Mouse (Mus musculus) heart, embryonic 16.5 days (tissue): ENCODE measurements around the gene Rpia. TPM values are rescaled to one million over a fixed set of nuclear protein-coding genes. Genes with fewer than 3 reads are reported as not detected.

ENCODE experiments used
- ATAC-seq: fragments of 200-750 bp; cut with Nextera tagmentation; replicated peaks from 2 replicates; pipeline ENCODE4 v1.8.0; 2017; ENCODE audit warnings: moderate number of reproducible peaks; ENCODE audit not compliant: insufficient read depth, low FRiP score; ENCODE audit errors: extremely low read depth
- H3K27ac ChIP-seq: fragments of 300-500 bp; sonication (generic); 2 replicates; pipeline ENCODE4 v1.5.1; 2014; ENCODE audit warnings: mild to moderate bottlenecking, low read length, control low read depth, moderate library complexity
- H3K27me3 ChIP-seq: fragments of 300-500 bp; sonication (generic); 2 replicates; pipeline ENCODE4 v1.6.1; 2014; ENCODE audit warnings: low read length, mixed read lengths; ENCODE audit not compliant: control insufficient read depth, insufficient read depth
- H3K36me3 ChIP-seq: fragments of 300-500 bp; sonication (generic); 2 replicates; pipeline ENCODE4 v1.6.1; 2014; ENCODE audit not compliant: control insufficient read depth, insufficient read depth
- H3K4me1 ChIP-seq: fragments of 300-500 bp; sonication (generic); 2 replicates; pipeline ENCODE4 v1.6.1; 2014; ENCODE audit warnings: low read length, mixed read lengths; ENCODE audit not compliant: control insufficient read depth, insufficient read depth
- H3K4me2 ChIP-seq: fragments of 300-500 bp; sonication (generic); 2 replicates; pipeline ENCODE4 v1.6.1; 2014; ENCODE audit warnings: low read depth, mild to moderate bottlenecking, control low read depth, low read length
- H3K4me3 ChIP-seq: fragments of 300-500 bp; sonication (generic); 2 replicates; pipeline ENCODE4 v1.5.1; 2014; ENCODE audit warnings: mild to moderate bottlenecking, control low read depth, low read length
- H3K9ac ChIP-seq: fragments of 300-500 bp; sonication (generic); 2 replicates; pipeline ENCODE4 v1.6.1; 2014; ENCODE audit warnings: low read length, control low read depth
- H3K9me3 ChIP-seq: fragments of 300-500 bp; sonication (generic); replicated peaks from 2 replicates; pipeline ENCODE4 v1.6.1; 2016; ENCODE audit warnings: low read length; ENCODE audit not compliant: control insufficient read depth
- WGBS: fragments of 180-500 bp; shearing (Covaris S2); extraction: QIAGEN DNeasy Blood & Tissue Kit; methylation state at CpG from one replicate; pipeline ENCODE4 v1.1.7; 2014; 5-methylcytosine and 5-hydroxymethylcytosine counted together
- polyA plus RNA-seq: library from polyadenylated mRNA; unstranded; fragments of >200 nt; fragmentation: Nextera tagmentation; extraction: Ambion mirVana; gene quantifications from 2 replicates; pipeline ENCODE4 v1.2.1, GENCODE M21; 2015

Rpia gene
- 1.1 and 1.6 TPM in 2 replicates for polyA plus RNA-seq

GRCm38 (mm10) chr6:70791824-70792535, at the start of gene Rpia:
Gene Rpia (minus strand): TSS chr6:70792232.
- peak within 1 kb of the TSS; percentile 62 for H3K4me3 ChIP-seq
- H3K36me3 ChIP-seq: 0 out of 2 replicates have a peak, but pooled peaks cover 2% of the 10 kb centered on the region
- peak; percentile 96 for ATAC-seq
- no peaks in the 10 kb centered on the region for H3K9me3 ChIP-seq
- H3K27ac ChIP-seq: peak within 1 kb of the TSS; percentile 55
- no peaks in the 10 kb centered on the region for H3K27me3 ChIP-seq
- peak within 1 kb of the TSS; percentile 80 for H3K4me2 ChIP-seq
- H3K4me1 ChIP-seq: peaks cover 19% of the 10 kb centered on the region
- H3K9ac ChIP-seq: peak within 1 kb of the TSS; percentile 75
- WGBS: under 1% methylated on average over 62 of the region's 62 CpGs

GRCm38 (mm10) chr6:70840281-70840680, 48.2 kb upstream of the Rpia start:
- WGBS: 57% methylated on average over 5 of the region's 5 CpGs

DNA sequence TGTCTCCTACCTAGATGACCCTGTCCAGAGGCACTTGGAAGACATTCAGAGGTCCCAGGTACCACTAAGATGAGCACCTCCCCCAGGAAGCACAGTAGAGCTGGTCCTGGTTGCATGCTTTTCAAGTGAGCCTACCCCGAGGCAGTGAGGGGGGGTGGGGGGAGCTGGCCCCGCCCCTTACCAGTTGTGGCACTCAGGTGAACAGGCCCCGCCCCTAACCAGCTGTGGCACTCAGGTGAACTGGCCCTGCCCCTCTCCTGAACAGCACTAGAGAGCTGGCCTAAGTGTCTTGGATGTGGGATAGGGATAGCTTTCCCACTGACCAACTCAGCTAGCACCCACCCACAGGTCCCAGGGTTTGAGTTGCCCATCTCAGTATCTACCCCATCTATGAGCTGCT, 46.5 kb upstream of the Rpia start:
- H3K36me3 ChIP-seq: no peaks in the 10 kb centered on the region
- no peaks in the 10 kb centered on the region for H3K9me3 ChIP-seq
- H3K4me1 ChIP-seq: peaks cover 7% of the 10 kb centered on the region; the same call in 1 of the 2 replicates
- no peak overlapping the region for H3K9ac ChIP-seq
- H3K4me3 ChIP-seq: no peak overlapping the region
- no peak overlapping the region for H3K4me2 ChIP-seq
- 42% methylated on average over 3 of the region's 3 CpGs for WGBS
- H3K27me3 ChIP-seq: no peaks in the 10 kb centered on the region
- no peak for ATAC-seq
- H3K27ac ChIP-seq: no peak overlapping the region

More at GRCm38 (mm10) chr6:70840281-70840680, 48.2 kb upstream of the Rpia start:
- Histone ChIP-seq H3K4me1 (peaks cover 10% of the 10 kb centered on the region), H3K27ac (no peak overlapping the region), H3K9me3 (no peaks in the 10 kb centered on the region), H3K36me3 (no peaks in the 10 kb centered on the region), H3K4me3 (no peak overlapping the region), H3K4me2 (no peak overlapping the region), H3K27me3 (no peaks in the 10 kb centered on the region), H3K9ac (no peak overlapping the region)
- no peak for ATAC-seq

DNA sequence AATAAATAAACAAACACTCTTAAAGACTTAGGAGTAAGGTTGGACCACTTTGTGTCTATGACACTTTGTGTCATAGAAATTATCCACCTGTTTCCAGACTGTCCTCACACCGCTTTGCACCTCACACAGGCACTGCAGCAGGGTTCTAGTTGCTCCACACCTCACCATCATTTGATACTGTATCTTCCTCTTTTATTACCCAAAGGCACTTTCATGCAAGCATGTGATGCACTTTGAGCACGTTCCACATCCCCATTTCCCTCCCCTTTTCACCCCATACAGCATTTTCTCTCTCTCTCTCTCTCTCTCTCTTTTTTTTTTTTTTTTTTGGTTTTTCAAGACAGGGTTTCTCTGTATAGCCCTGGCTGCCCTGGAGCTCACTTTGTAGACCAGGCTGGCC, 45.3 kb upstream of the Rpia start:
- H3K27ac ChIP-seq: no peak overlapping the region
- H3K4me1 ChIP-seq: no peaks in the 10 kb centered on the region
- H3K36me3 ChIP-seq: no peaks in the 10 kb centered on the region
- no peaks in the 10 kb centered on the region for H3K9me3 ChIP-seq
- H3K27me3 ChIP-seq: no peaks in the 10 kb centered on the region
- no peak for ATAC-seq
- no peak overlapping the region for H3K4me2 ChIP-seq
- WGBS: 75% methylated on average over 2 of the region's 2 CpGs
- H3K9ac ChIP-seq: no peak overlapping the region
- no peak overlapping the region for H3K4me3 ChIP-seq

DNA sequence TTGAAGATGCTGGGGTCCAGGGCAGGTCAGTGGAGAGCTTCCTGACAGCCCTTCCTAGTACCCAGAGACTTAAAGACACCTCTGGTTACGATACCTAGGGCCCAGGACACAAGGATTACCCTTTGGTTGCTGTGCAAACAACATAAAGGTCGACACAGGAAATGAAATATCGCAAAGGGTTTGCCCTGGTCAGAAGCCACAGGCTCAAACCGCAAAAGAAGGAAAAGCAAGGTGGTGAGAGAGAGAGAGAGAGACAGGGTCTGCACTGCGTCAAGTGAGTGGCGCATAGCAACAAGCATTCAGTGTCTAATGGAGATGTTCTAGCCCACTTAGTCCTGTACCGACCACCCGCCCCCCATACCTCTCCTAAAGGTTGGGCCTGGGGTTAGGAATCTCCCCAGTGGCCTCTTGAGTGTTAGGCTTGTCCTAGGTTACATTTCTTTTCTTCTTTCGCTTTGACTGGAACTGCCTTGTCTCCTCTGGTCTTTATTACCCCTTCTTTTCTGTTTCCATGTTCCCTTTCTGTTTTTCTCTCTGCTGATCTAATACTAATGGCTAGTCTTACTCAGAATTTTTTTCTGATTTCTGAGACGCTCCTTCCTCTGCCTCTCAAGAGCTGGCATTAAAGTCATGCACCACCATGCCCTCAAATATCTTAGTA, 39.3 kb upstream of the Rpia start:
- Histone ChIP-seq H3K27ac (no peak overlapping the region), H3K4me2 (no peak overlapping the region), H3K9me3 (peaks cover 3% of the 10 kb centered on the region; the same call in 1 of the 2 replicates), H3K9ac (no peak overlapping the region), H3K4me1 (peaks cover 4% of the 10 kb centered on the region; the same call in 1 of the 2 replicates), H3K4me3 (no peak overlapping the region), H3K27me3 (no peaks in the 10 kb centered on the region), H3K36me3 (no peaks in the 10 kb centered on the region)
- WGBS: 66% methylated on average over 10 of the region's 10 CpGs
- ATAC-seq: no peak

- Histone ChIP-seq H3K9me3 (peaks cover 3% of the 10 kb centered on the region; the same call in 1 of the 2 replicates), H3K4me2 (no peak overlapping the region), H3K9ac (no peak overlapping the region), H3K4me3 (no peak overlapping the region), H3K36me3 (no peaks in the 10 kb centered on the region), H3K4me1 (peaks cover 4% of the 10 kb centered on the region; the same call in 1 of the 2 replicates), H3K27ac (no peak overlapping the region), H3K27me3 (no peaks in the 10 kb centered on the region)
- ATAC-seq: no peak
- WGBS: 65% methylated on average over 3 of the region's 3 CpGs
These were observed 38.5 kb upstream of the Rpia start for GRCm38 (mm10) chr6:70830552-70830951.

DNA sequence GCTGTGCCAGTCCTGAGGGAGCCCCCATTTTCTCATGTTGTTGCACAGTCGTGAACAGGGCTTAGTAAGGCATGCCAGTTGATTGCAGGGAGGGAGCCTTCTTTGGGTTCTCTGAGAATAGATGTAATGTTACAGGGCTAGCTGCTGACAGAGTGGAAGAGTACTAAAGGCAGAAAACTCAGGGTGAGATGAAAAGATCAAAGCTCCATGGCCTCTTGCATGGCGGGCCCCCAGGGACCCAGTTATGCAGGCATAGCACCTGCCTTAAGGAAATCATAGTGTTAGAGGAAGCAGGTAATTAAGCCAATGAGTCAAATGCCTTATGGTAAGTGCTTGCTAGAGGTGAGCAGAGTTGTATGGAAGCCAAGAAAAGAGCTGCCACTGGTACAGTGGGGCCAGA, 37.4 kb upstream of the Rpia start:
- Histone ChIP-seq H3K27me3 (no peaks in the 10 kb centered on the region), H3K4me3 (no peak overlapping the region), H3K9ac (no peak overlapping the region), H3K27ac (no peak overlapping the region), H3K36me3 (no peaks in the 10 kb centered on the region), H3K4me2 (no peak overlapping the region), H3K9me3 (peaks cover 3% of the 10 kb centered on the region; the same call in 1 of the 2 replicates), H3K4me1 (peaks cover 4% of the 10 kb centered on the region; the same call in 1 of the 2 replicates)
- WGBS: 50% methylated on average over 2 of the region's 2 CpGs
- no peak for ATAC-seq

- no peaks in the 10 kb centered on the region for H3K27me3 ChIP-seq
- peak overlapping the region; percentile 80 for H3K4me2 ChIP-seq
- 39% methylated on average over 4 of the region's 4 CpGs for WGBS
- H3K9me3 ChIP-seq: peaks cover 3% of the 10 kb centered on the region; the same call in 1 of the 2 replicates
- H3K27ac ChIP-seq: peak overlapping the region; percentile 92
- H3K4me1 ChIP-seq: peaks cover 10% of the 10 kb centered on the region
- peak overlapping the region; percentile 55 for H3K4me3 ChIP-seq
- H3K9ac ChIP-seq: peak overlapping the region; percentile 76
- no peaks in the 10 kb centered on the region for H3K36me3 ChIP-seq
- peak; percentile 41 for ATAC-seq
These were observed 32.9 kb upstream of the Rpia start for GRCm38 (mm10) chr6:70824987-70825337.
